Mouse (Mus musculus) embryo, embryonic 11.5 days (tissue): ENCODE data around the gene Ces1e.

Experiments used
- DNase-seq: peaks from one replicate; pipeline ENCODE4 v3.0.0-alpha.2; 2012; ENCODE audit warnings: low read depth, low spot score

Gene Ces1e

DNA sequence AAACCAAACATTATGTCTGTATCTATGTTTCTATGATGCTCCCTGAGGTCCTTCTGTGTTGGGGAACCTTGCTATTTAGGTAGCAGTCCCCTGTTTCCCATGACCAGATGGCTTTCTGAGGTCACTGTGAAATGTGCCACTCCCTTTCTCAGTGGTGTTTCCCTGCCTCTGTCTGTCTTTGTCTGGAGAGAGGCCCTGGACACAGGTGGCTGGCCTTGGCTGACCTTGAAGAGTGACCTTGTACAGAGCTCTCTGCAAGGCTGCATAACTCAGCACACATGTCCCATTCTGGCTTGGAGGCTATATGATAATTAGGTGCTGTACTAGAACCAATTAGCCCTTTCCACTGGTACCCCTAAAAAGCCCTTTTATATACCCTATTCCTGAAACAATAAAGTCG, 52.8 kb downstream of the Ces1e start:
- DNase-seq = no peak

DNA sequence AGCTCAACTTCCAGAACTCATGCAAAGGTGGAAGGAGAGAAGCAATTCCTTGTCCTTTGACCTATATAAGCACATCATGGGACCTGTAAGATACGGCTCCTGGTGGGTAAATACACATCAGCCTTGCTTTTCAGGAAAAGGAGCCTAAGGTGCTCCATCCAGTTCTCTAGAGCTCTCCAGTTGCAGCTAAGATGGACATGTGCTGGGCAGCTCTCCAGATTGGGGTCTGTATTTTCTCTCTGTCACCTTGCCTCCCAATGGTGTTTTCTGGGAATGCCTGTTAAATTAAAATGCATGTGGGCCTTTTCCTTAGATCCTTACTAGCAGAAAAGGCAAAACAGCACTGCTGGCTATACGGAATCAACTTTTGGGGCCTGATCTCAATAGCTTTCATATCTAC, 54.9 kb downstream of the Ces1e start:
- no peak for DNase-seq

GRCm38 (mm10) chr8:93171846-93172590, 57.4 kb downstream of the Ces1e start:
- DNase-seq = no peak

- DNase-seq = no peak
Observed at GRCm38 (mm10) chr8:93163363-93163762, 66.1 kb downstream of the Ces1e start.

GRCm38 (mm10) chr8:93151401-93151800, 78.0 kb downstream of the Ces1e start:
- DNase-seq = no peak
